Mouse (Mus musculus): ENCODE measurements around the gene Olfr130.

Olfr130 gene

GRCm38 (mm10) chr17:38063621-38064020 is at the start of gene Olfr130:
Olfr130 (plus strand) TSS chr17:38063921.
- no peak for DNase-seq (ENCODE audit: low spot score in 2 of 2)

GRCm38 (mm10) chr17:38016341-38016740 is 47.4 kb upstream of the Olfr130 start:
- DNase-seq (ENCODE audit: low spot score in 2 of 2): no peak

GRCm38 (mm10) chr17:38026297-38026696 is 37.4 kb upstream of the Olfr130 start:
- DNase-seq (ENCODE audit: low spot score in 2 of 2): no peak

GRCm38 (mm10) chr17:38059979-38060378 is 3.7 kb upstream of the Olfr130 start, which contains the start of gene Olfr129:
Olfr129 (minus strand) TSS chr17:38060079.
- DNase-seq (ENCODE audit: low spot score in 2 of 2): no peak

GRCm38 (mm10) chr17:38082364-38082763 is 18.6 kb downstream of the Olfr130 start:
- no peak for DNase-seq (ENCODE audit: low spot score in 2 of 2)

GRCm38 (mm10) chr17:38088593-38088992 is 24.9 kb downstream of the Olfr130 start, which contains the start of gene Olfr131:
Olfr131 (minus strand) TSS chr17:38088693.
- no peak for DNase-seq (ENCODE audit: low spot score in 2 of 2)
